Mouse (Mus musculus): Measurements from ENCODE around the gene Rassf5. TPM values are rescaled to one million over a fixed set of nuclear protein-coding genes. Genes with fewer than 3 reads are reported as not detected.

Rassf5 gene
- polyA plus RNA-seq, 2 experiments: 3.1 to 3.2 TPM

DNA sequence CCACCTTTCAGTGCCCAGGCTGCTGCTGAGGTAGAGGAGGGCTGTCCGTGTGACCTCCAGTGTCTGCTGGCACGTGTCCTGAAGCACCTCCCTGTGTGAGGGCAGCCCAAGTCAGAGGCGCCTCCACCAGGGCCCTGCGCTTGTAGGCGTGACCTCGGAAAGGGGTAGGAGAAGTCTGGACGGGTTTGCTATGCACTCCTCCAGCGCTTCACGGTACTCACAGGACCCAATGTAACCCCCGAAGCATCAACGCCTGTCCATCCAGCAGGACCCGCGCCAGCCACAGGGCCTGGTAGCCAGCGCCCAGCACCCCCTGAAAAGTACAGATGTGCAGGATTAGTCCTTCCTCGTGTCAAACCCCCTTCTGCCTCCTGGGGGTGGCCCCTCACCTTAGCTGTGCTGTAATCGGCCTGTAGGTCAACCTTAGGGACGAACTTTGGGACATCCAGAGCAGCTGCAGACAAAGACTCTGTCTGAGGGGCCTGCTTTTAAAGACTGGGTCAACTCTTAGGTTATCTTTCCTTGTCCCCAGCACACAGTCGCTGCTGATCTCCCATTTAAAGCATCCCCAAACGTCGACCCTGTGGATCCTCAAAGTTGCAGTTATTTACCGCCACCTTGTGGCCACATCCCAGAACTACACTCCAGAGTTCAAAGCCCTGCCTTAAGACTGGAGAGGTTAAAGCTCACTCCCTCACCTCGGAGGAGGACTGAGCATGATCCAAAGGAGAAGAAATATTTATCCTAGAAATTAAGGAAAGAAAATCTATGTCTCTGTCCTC, 24.9 kb upstream of the Rassf5 start:
- H3K27me3 ChIP-seq (ENCODE audit: control insufficient read depth, insufficient read depth, low read length): no peaks in the 10 kb centered on the region
- H3K36me3 ChIP-seq (ENCODE audit: control insufficient read depth, insufficient read depth, low read length): peaks cover 2% of the 10 kb centered on the region; the same call in 1 of the 2 replicates
- H3K27ac ChIP-seq (replicated peaks; ENCODE audit: low read depth, low read length): no peak overlapping the region
- peak; percentile 77 for DNase-seq (ENCODE audit: low spot score)
- H3K4me2 ChIP-seq (replicated peaks; ENCODE audit: low read depth, low read length, severe bottlenecking): 0 out of 2 replicates have a peak overlapping the region, but pooled peaks have one; percentile 8
- peak; percentile 56 for ATAC-seq (ENCODE audit: low FRiP score, low read depth)
- no peak for TF ChIP-seq POLR2A (IDR thresholded peaks at IDR 0.05; ENCODE audit: borderline replicate concordance, extremely low read depth, insufficient read depth, insufficient read length)
- no peaks in the 10 kb centered on the region for H3K9me3 ChIP-seq (ENCODE audit: control insufficient read depth, low read length)
- no peaks in the 10 kb centered on the region for H3K4me1 ChIP-seq (ENCODE audit: control insufficient read depth, insufficient read depth, low read length)
- no peak overlapping the region for H3K9ac ChIP-seq (ENCODE audit: low read depth, low read length, severe bottlenecking)
- WGBS: 35% methylated on average over 22 of the region's 22 CpGs
- no peak overlapping the region for H3K4me3 ChIP-seq (replicated peaks; ENCODE audit: low read length)

DNA sequence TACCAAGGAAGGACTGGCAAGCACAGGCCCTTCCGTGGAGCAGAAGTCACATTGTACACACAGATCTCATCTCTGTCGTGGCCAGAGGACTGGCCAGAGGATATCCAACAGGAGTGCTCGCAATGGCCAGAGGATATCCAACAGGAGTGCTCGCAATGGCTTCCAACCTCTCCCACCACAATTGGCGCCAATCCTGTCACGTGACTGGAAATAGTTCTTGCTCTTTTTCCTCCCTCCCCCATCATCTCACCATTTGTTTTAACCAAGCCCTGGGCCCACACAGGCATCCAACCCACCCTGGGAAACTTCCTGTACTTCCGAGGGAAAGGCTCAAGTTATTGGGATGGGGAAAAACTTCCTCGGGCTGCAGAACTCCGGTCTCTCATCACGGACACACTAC, 23.7 kb upstream of the Rassf5 start:
- DNase-seq (ENCODE audit: low spot score) (no peak), ATAC-seq (ENCODE audit: low FRiP score, low read depth) (no peak)
- 79% methylated on average over 10 of the region's 10 CpGs for whole genome bisulfite sequencing
- no peak for TF ChIP-seq POLR2A (IDR thresholded peaks at IDR 0.05; ENCODE audit: borderline replicate concordance, extremely low read depth, insufficient read depth, insufficient read length)
- H3K9ac ChIP-seq (ENCODE audit: low read depth, low read length, severe bottlenecking): no peak overlapping the region
- H3K27me3 ChIP-seq (ENCODE audit: control insufficient read depth, insufficient read depth, low read length): no peaks in the 10 kb centered on the region
- H3K4me1 ChIP-seq (ENCODE audit: control insufficient read depth, insufficient read depth, low read length): no peaks in the 10 kb centered on the region
- peaks cover 2% of the 10 kb centered on the region; the same call in 1 of the 2 replicates for H3K36me3 ChIP-seq (ENCODE audit: control insufficient read depth, insufficient read depth, low read length)
- H3K4me2 ChIP-seq (replicated peaks; ENCODE audit: low read depth, low read length, severe bottlenecking): no peak overlapping the region
- H3K27ac ChIP-seq (replicated peaks; ENCODE audit: low read depth, low read length): no peak overlapping the region
- H3K9me3 ChIP-seq (ENCODE audit: control insufficient read depth, low read length): no peaks in the 10 kb centered on the region
- no peak overlapping the region for H3K4me3 ChIP-seq (replicated peaks; ENCODE audit: low read length)

DNA sequence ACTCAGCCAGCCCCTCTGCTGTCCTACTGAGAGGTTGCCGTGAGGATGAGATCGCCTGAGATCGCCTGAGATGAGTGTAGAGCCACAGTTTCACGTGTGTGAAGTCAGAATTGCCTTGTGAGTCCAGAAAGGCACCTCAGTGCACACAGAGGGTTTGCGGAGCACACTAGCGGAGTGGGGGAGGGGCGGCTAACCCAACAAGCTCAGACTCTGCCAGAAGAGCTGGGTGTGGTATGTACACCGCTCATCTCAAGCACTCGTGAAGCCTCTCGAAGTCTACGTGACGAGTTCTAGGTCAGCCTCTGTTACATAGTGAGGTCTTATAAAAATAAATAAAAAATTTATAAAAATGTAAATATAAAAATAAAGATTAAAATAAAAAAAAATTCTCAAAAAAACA, 18.8 kb upstream of the Rassf5 start:
- 76% methylated on average over 12 of the region's 12 CpGs for WGBS
- H3K4me2 ChIP-seq (replicated peaks; ENCODE audit: low read depth, low read length, severe bottlenecking): no peak overlapping the region

DNA sequence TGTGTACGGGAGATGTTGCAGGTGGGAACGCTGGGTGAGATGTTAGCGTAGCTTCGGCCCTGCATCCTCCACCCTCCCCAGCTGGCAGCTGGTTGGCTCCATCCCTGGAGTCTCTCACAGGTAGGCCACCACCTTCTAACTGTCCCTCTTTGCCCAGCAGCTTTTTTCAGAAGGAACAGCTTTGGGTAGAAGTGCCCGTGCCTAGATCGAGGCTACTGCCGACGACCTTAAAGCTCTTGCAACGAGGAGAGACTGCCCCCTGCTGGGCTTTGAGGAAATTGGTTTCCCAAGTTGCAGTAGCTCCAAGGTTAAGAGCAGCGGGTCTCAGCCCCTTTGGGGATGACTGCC, 15.2 kb upstream of the Rassf5 start:
- 24% methylated on average over 10 of the region's 10 CpGs for WGBS
- peak; percentile 37; the same call in 1 of the 2 replicates for ATAC-seq (ENCODE audit: low FRiP score, low read depth)

More for the DNA sequence above, 18.8 kb upstream of the Rassf5 start:
- H3K9ac ChIP-seq (ENCODE audit: low read depth, low read length, severe bottlenecking): no peak overlapping the region
- H3K27ac ChIP-seq (replicated peaks; ENCODE audit: low read depth, low read length): no peak overlapping the region
- DNase-seq (ENCODE audit: low spot score): no peak
- H3K27me3 ChIP-seq (ENCODE audit: control insufficient read depth, insufficient read depth, low read length): no peaks in the 10 kb centered on the region
- no peak overlapping the region for H3K4me3 ChIP-seq (replicated peaks; ENCODE audit: low read length)
- no peaks in the 10 kb centered on the region for H3K9me3 ChIP-seq (ENCODE audit: control insufficient read depth, low read length)
- H3K36me3 ChIP-seq (ENCODE audit: control insufficient read depth, insufficient read depth, low read length): no peaks in the 10 kb centered on the region
- TF ChIP-seq POLR2A (IDR thresholded peaks at IDR 0.05; ENCODE audit: borderline replicate concordance, extremely low read depth, insufficient read depth, insufficient read length): no peak
- no peaks in the 10 kb centered on the region for H3K4me1 ChIP-seq (ENCODE audit: control insufficient read depth, insufficient read depth, low read length)
- ATAC-seq (ENCODE audit: low FRiP score, low read depth): no peak

DNA sequence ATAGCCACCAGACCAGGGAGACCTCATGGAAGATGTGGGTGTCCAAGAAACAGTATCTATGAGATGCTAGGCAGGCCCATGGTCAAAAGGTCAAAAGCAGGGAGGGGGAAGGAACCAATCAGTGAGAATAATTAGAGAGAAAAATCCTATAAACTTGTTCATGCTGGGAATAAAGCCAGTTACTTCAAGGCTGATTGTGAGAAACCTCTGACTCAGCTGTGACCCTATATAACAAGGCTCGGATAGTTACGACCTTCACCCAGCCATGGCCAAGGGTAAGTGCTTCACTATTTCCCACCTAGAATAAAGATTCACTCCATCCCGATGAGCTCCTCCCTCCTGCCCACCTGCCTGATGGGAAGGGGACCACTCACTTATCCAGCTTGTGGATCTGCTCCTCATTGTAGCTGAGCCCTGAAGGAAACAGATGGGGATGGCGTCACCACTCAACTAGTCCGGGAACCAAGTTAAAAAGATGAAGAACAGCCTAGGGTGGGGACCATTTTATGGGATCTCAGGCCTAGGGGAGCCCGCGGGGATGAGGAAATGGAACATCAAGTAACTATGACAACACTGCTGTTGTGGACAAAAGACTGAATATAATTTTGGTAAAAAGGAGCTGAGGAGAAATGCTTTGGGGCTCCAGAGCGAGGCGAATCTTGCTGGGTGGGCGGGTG, 14.7 kb upstream of the Rassf5 start:
- no peak overlapping the region for H3K9ac ChIP-seq (ENCODE audit: low read depth, low read length, severe bottlenecking)
- ATAC-seq (ENCODE audit: low FRiP score, low read depth): peak; percentile 62
- WGBS: 36% methylated on average over 10 of the region's 10 CpGs
- no peaks in the 10 kb centered on the region for H3K27me3 ChIP-seq (ENCODE audit: control insufficient read depth, insufficient read depth, low read length)
- TF ChIP-seq POLR2A (IDR thresholded peaks at IDR 0.05; ENCODE audit: borderline replicate concordance, extremely low read depth, insufficient read depth, insufficient read length): no peak
- H3K9me3 ChIP-seq (ENCODE audit: control insufficient read depth, low read length): no peaks in the 10 kb centered on the region
- H3K4me3 ChIP-seq (replicated peaks; ENCODE audit: low read length): no peak overlapping the region
- no peak for DNase-seq (ENCODE audit: low spot score)
- no peaks in the 10 kb centered on the region for H3K4me1 ChIP-seq (ENCODE audit: control insufficient read depth, insufficient read depth, low read length)
- H3K27ac ChIP-seq (replicated peaks; ENCODE audit: low read depth, low read length): no peak overlapping the region
- H3K4me2 ChIP-seq (replicated peaks; ENCODE audit: low read depth, low read length, severe bottlenecking): no peak overlapping the region
- no peaks in the 10 kb centered on the region for H3K36me3 ChIP-seq (ENCODE audit: control insufficient read depth, insufficient read depth, low read length)

More for the DNA sequence above, 15.2 kb upstream of the Rassf5 start:
- no peak for TF ChIP-seq POLR2A (IDR thresholded peaks at IDR 0.05; ENCODE audit: borderline replicate concordance, extremely low read depth, insufficient read depth, insufficient read length)
- no peaks in the 10 kb centered on the region for H3K27me3 ChIP-seq (ENCODE audit: control insufficient read depth, insufficient read depth, low read length)
- no peak overlapping the region for H3K27ac ChIP-seq (replicated peaks; ENCODE audit: low read depth, low read length)
- peak; percentile 55 for DNase-seq (ENCODE audit: low spot score)
- H3K9ac ChIP-seq (ENCODE audit: low read depth, low read length, severe bottlenecking): no peak overlapping the region
- H3K4me1 ChIP-seq (ENCODE audit: control insufficient read depth, insufficient read depth, low read length): no peaks in the 10 kb centered on the region
- no peak overlapping the region for H3K4me2 ChIP-seq (replicated peaks; ENCODE audit: low read depth, low read length, severe bottlenecking)
- no peaks in the 10 kb centered on the region for H3K36me3 ChIP-seq (ENCODE audit: control insufficient read depth, insufficient read depth, low read length)
- H3K4me3 ChIP-seq (replicated peaks; ENCODE audit: low read length): no peak overlapping the region
- H3K9me3 ChIP-seq (ENCODE audit: control insufficient read depth, low read length): no peaks in the 10 kb centered on the region

Measured in limb, embryonic 14.5 days (tissue).